Mouse (Mus musculus) cerebellum, postnatal 10 days (tissue): Measurements from ENCODE around the gene Aebp2.
"Not testable (repeated sequence)": the region's sequence is repeated elsewhere in the genome, so short reads cannot be mapped to it uniquely, and the experiment has no call there.

Experiments
- DNase-seq, 2 experiments: peaks; one replicate each; pipeline ENCODE4 v3.0.0; 2021; ENCODE audit warnings: mixed read lengths in 2 of 2

The Aebp2 gene

DNA sequence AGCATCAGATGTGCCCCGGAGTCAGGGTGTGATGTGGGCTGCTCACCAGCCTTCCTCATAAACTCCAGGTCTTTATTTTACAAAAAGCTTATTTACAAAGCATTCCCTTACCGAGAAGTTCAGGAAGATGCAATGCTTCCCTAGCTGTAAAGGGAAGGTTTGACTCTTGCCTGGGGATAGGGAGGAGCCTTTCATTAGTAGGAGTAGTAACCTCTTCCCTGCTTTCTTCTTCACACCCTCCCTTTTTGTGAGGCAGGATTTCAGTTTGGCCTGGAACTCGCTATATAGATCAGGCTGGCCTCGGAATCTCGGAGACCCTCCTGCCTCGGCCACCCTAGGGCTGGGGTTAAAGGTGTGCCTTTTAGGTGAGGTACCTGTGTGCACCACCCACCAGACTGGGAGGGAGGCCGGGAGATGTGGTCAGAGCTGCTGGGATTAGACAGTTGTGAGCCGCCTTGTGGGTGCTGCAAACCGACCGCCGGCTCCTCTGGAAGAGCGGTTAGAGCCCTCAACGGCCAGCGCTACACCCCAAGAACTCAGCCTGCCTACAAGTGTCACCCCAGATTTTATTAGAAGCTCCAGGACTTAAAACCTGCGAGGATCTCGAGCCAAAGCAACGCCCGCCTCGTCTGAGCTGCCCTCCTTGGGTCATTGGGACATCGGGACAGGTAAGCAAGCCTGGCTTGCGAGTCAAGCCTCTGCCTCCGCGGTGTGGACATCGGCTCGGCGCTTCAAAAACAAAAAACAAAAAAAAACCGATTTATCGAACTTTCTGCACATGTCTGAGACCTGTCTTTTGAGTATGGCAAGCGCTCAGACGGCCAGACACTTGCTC, at the start of gene Aebp2:
Gene Aebp2, plus strand, starts transcription at position 273 of the 835 bp plus-strand sequence.
- DNase-seq, result peak in 1 of 2 experiments; percentile 31

DNA sequence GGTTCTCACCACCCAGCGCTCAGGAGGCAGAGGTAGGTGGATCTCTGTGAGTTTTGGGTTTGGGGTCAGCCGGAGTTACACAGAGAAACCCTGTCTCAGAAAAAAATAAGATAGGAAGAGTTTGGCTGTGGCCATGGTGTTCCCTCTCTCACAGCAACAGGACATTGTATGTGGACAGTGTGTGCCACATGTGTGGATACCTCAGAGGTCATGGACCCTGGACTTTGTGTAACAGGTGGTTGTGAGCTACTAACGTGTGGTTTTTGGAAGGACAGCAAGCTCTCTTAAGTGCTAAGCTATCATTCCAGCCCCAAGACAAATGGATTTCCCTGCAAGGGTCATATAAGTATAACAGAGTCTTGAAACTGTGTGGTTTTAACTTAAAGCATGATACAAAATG, 47.5 kb upstream of the Aebp2 start:
- no peak for DNase-seq

DNA sequence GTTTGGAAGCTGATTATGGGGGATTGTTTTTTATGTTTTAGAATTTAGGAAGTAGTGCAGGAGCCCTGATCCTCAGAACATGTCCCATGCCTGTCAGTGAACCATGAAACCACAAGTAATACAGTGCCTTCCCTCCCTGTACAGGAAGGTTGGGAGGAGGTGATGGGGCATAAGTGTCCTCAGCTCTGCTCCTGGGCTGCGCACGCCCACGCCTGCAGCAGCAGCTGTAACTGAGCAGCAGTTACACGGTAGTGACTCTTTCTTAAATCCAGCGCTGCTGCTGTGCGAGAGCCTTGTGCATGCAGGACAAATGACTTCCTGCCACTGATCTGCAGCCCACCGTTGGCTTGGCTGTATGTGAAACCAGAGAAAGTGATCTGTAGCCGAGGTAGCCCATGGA, 46.3 kb upstream of the Aebp2 start:
- no peak for DNase-seq

DNA sequence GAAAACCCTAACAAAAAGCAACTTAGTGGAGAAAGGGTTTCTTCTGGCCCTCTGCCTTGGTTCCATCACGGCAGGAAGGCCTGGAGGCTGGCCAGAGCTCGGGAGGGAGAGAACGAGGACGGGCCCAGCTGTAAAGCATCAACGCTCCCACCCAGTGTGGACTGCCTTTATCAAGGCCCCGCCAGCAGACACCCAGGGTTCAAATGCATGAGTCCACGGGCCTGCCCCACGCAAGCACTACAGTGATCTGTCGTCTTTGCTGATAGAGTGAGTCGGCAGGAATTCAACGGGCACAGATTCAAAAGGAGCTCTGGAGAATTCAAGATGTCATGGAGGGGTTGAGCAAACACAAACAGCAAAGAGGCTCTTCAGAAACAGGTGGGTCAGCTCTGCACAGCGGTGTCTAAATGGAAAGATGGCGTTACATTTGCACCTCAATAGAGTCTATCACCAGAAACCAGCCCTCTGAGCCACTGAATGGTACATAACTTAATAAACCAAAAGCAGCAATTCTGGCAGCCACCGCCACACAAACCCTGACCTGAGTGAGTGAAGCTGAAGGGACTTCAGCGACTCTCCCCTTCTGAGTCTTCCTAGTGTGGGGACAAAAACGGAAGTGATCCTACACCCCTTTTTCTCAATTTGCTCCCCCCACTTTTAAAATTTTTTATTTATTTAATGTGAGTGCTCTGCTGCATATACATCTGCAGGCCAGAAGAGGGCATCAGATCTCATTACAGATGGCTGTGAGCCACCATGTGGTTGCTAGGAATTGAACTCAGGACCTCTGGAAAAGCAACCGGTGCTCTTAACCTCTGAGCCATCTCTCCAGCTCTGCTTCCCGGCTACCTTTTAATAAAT, 45.3 kb upstream of the Aebp2 start:
- peak; percentile 37 to 42 for DNase-seq

DNA sequence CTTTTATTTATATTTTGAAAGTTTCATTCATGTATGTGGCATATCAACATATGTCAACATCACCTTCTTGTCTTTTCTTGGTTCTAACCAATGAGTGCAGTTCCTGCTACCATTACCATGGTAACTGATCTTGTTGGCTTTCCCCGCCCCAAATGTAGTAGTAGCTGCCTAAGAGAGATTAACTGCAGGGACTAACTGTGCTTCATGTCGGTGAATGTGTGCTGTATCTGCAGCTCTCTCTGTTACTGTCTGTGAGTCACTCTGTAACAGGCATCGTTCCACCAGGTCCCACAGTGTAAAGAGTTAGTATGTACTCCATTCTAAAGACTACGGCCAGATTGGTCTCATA, 44.7 kb upstream of the Aebp2 start:
- DNase-seq, result no peak

DNA sequence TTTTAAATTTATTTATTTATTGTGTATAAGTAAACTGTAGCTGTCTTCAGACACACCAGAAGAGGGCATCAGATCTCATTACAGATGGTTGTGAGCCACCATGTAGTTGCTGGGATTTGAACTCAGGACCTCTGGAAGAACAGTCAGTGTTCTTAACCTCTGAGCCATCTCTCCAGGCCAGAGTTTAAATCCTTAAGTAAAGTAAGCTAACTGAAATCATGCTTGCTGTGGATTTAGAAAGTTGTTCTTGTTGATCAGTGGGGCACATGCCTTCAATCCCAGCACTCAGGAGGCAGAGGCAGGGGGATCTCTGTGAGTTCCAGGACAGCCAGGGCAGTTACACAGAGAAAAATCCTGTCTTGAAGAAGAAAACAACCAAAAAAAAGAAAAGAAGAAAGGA, 43.5 kb upstream of the Aebp2 start:
- not testable (repeated sequence) for DNase-seq

DNA sequence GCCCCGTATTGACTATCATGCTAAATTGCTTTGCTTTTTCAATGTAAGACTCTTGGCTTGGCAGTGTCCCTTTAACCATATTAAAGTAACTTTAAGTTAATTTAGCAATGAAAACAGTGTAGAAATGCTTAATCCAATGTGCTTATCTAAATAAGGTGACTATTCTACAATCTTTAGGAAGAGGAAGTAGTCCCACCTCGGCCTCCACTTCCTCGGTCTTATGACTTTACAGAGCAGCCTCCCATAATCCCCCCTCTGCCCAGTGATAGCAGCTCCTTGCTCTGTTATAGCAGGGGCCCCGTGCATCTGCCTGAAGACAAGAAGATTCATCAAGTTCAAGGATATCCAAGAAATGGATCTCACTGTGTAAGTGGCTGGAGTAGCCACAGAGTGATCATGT, 42.3 kb upstream of the Aebp2 start:
- no peak for DNase-seq

DNA sequence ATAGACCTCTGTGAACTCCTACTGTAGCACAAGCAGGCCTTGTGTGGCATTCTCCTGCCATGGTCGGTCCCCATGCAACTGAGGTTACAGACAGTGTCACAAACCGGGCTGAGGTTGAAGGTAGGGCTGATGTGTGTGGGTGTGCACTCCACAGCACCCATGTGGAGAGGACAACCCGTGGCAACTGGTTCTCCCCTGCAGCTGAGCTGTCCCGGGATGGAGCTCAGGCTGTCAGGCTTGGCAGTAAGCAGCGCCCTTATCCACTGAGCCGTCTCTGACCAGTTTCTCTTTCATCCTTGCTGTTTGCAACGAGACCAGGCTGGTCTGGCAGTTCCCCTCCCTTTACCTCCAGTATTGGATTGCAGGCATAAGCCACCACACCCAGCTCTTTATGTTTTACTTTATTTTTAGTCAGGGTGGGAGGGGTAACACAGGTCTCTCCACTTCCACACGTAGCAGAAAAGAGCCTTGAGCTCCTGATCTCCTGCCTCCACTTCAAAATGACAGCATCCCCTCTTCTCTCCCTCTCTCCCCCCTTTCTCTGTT, 35.7 kb upstream of the Aebp2 start:
- no peak for DNase-seq

DNA sequence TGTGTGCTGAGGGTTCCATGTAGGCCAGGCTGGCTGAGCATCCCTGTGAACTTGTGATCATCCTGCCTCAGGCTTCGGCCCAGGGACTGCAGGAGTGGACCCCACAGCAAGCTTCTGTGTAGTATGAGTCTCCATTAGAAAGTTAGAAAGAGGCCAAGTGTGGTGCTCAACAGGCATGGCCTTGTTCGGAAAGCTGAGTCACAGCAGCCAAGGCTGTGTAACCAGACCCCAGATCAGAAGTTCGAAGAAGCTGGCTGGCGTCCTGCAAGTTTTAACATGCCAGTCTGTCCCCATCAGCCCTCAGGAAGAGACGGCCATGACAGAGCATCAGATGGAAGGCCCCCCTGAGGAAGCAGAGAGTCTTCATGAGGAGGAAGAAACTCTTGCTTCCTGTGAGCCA, 31.1 kb upstream of the Aebp2 start:
- DNase-seq, result no peak

DNA sequence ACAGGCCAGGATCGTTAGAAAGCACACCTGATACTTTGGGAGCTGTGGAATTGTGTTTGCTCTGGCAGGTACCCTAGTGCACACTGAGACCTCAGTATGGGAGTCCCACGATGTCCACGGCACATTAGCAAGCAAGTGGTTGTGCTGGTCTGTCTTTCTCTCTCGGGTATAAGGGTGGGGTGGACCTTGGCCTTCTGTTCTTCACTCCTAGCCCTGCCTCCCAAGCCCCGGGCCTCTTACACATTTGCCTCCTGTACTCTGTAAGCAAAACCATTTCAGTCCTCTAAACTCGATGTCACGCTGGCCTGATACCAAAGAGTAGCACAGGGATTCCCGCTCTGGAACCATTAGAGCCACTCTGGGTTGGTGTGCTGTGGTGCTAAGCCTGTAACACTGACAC, 29.8 kb upstream of the Aebp2 start:
- no peak for DNase-seq

DNA sequence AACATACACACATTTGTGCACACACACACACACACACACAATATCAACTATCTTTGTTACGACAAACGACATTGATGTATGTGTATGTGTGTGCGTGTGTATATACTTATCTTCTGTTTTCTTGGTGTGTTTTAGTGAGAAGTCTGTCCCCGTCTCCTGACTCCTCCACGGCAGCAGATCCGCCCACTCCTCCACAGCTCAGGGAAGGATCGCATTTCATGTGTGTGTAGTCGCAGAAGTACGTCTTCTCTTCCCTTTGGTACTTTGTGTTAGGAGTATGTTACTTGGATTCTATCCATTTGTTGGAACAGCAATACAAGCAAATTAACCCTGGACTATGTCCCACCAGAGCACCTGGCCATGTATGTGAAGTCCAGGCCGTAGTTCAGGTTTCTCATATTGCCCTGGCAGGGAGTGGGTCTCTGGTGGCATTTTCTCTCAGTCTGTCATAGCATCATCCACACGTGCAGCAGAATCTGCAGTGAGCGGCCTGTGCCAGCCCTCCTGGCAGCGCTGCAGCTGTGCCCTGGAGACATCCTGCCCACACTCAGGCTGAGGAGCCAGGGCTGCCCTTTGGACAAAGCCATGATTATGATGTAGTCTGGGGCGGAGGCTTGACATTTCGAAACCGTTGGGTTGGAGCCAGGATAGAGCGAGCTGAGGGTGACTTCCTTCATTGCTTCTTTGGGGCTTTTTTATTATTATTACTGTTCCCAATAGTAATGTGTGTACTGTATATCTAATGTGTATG, 28.9 kb upstream of the Aebp2 start:
- peak; percentile 70 to 76 for DNase-seq

DNA sequence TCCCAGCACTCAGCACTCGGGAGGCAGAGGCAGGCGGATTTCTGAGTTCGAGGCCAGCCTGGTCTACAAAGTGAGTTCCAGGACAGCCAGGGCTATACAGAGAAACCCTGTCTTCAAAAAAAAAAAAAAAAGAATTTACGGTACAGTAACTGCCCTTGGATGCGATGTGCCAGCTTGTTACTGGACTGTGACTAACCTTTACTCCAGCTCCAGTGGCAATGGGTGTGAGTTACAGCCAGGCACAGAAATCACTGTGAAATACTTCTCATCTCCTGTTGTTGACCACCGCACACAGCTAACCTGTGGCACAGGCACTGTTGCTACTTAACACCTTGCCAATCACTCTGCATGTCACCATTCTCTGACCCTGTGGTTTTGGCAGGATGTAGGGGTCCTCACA, 26.9 kb upstream of the Aebp2 start:
- not testable (repeated sequence) for DNase-seq

DNA sequence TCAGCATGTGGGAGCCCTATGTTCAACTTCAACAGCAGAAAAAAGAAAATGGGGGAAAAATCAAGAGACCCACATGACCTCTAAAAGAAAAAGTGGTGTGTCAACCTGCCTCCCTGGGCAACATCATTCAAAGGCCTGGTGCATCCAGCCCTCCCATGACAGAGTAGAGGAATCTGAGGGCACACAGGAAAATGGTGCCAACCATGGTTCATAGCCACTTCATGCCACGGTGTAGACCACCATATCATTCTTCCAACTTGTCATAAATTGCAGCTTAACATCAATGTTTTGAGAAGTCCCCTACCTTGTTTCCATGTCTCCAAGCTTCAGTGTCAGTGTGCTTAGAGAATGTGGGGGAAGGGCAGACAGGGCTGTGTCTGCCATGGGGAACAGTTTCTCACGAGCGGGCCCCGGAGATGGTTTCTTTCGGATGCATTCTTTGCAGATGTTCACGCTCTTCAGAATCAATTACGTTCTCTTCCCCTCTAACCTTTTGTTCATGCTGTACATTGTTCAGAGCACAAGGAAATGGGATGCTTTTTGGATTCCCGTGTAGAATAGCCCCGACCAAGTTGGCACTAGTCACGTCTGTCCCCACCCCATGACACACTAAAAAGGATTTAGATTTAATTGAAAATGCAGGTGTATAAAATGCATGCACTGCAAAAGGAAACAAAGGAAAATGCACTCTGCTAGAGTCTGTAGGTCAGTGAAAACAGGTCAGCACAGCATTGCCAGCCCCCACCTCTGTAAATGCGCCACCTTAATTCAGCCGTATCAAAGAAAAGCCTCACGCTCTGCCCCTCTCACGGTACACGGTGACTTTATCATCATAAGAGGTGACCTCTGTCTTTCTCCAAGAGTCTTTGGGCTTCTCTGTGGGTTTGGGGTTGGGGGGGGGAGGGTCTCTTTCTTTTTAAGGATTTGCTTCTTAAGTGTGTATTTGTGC, 24.8 kb upstream of the Aebp2 start:
- DNase-seq, result no peak

DNA sequence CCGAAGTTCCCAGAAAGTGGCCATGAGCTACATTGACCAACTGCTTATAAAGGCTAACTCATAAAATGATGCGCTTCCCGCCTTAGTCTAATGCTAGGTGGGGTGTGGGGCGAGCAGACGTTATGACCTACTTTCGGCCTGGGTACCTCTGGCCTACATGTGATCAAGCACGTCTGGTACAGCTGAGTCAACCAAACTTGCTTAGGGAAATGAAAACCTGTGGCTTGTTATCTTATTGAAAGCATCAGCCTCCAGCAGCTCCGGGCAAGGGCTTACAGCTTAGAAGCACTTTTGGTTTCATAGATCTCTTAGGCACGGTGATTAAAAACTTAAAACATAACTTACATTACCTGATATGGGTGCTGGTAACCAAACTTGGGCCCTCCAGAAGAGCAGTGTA, 23.9 kb upstream of the Aebp2 start:
- DNase-seq, result no peak

DNA sequence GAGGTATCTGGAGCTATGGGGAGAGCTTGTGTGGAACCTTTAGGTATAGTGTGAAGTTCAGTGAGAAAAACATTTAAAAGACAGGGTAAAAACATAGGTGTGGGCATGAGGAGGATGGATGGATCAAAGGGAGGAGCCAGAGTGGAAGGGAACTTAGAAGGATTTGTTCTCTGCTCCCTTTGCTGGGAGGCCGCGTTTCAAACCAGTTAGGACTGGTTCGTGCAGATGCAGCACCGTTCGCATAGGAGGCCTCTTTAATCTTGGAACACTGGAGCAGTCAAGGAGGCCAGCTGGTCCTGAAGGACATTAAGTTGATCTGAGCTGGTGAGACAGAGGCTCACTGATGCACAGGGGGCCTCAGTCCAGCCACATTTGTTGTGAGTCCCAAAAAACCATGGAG, 23.1 kb upstream of the Aebp2 start:
- DNase-seq, result no peak

DNA sequence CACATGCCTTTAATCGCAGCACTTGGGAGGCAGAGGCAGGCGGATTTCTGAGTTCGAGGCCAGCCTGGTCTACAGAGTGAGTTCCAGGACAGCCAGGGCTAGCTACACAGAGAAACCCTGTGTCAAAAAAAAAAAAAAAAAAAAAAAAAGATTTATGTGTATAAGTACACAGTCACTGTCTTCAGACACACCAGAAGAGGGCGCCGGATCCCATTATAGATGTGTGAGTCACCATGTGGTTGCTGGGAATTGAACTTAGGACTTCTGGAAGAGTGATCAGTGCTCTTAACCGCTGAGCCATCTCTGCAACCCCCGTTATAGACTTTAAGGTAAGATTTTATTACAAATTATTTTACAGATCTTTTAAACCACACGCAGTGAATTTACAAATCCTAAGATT, 21.8 kb upstream of the Aebp2 start:
- peak; percentile 42 to 44 for DNase-seq

DNA sequence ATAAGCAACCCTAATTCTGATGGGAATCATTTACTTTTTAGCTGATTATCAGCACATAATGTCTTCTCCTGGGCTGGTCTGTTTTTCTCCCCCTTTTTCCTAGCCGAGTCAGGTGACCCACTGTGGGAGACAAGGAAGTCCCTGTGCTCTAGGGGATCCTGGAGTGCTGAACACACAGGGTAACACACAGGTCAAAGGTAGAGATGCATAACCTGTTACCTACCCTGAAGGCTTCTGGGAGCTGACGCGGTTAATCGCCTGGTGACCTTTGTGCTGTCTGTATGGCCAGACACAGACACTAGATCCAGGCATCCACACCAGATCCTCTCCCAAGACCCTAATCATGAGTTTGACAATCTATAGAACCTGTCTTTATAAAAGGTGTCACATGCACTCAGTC, 21.3 kb upstream of the Aebp2 start:
- no peak for DNase-seq

DNA sequence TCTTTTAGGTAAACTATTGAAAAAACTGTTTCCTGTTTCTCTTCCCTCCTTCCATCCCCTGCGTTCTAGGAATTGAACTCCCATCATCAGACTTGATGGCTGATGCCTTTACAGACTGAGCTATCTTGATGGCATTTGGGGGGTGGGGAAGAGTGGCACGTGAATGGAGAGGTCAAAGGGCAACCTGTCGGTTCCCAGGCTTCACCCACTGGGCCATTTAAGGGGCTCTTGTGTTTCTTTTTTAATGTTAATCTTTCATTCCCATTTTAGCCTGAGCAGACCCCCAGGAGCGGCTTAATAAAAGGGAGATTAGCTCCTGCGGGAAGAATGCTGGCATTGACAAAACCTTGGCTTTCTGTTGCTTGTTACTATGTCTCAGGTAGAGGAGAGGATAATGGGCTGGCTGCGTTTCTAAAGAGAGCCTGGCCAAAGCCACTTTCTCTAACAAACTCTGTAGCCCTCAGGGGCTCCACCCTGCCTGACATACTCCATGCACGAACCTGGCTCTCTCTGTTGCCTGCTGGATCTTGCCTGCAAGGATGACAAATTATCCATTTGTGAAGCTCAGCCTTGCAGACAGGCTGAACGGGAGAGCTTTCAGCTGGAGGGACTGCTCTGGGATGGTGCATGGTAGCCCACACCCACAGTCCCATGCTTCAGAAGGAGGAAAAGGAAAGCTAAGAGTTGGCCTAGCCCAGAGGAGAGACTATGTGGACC, 19.1 kb upstream of the Aebp2 start:
- DNase-seq, result no peak

DNA sequence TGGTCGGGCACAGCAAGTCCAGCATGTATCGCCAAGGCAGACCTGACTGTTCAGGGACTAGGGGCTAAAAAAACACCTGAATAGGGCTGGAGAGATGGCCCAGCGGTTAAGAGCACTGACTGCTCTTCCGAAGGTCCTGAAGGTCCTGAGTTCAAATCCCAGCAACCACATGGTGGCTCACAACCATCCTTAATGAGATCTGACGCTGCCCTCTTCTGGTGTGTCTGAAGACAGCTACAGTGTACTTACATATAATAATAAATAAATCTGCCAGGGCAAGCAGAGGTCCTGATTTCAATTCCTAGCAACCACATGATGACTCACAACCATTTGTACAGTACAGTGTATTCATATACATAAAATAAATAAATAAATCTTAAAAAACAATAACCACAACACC, 17.3 kb upstream of the Aebp2 start:
- DNase-seq, result not testable (repeated sequence)

DNA sequence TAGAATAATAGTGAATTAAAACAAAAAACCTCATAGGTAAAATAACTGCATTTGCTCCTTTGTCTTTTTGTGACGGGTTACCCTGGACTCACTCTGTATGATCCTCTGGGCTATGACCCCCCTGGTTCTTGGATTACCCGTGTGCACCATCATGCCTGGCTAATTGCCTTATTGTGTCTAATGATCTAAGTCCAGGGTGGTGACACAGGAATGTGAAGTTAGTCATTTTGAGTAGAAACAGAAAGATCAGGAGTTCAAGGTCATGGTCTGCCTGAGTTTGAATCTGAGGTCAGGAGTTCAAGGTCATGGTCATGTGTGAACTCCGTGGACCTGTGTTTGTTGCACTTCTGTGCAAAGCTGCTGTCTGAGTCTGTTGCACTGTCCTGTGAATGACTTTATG, 16.7 kb upstream of the Aebp2 start:
- no peak for DNase-seq

DNA sequence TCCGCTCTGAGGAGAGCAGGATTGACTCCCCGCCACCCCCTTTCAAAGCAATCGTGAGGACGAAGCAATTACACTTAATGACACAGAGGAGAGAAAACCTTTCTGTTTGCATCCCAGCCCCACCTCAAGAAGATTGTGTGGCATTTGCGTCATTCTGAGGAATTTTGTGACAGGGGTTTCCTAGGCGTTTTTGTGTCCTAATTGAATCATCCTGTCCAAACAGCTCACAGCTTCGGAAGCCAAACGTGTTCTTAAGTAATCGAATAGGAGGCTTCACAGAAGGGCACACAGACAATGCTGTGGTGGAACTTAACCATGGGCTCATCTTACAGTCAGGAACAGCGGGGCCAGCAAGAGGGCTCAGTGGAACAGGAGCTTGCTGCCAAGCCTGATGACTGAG, 15.9 kb upstream of the Aebp2 start:
- DNase-seq, result no peak
